Mouse (Mus musculus): ENCODE measurements around the gene Polg2. TPM values are rescaled to one million over a fixed set of nuclear protein-coding genes. Genes with fewer than 3 reads are reported as not detected.

The Polg2 gene
- total and polyA plus RNA-seq, 3 experiments = 12.1 to 12.5 (median 12.3) TPM

GRCm38 (mm10) chr11:106787131-106788025 lies 8.0 kb upstream of the Polg2 start:
- Histone ChIP-seq H3K36me3 (replicated peaks in 1 of 2; ENCODE audit: control insufficient read depth in 1 of 2, insufficient read depth in 1 of 2, low read length in 1 of 2) (peaks cover 44 to 61% of the 10 kb centered on the region in 2 experiments), H3K9ac (ENCODE audit: insufficient read depth, low read depth) (peak overlapping the region; percentile 100), H3K27ac (ENCODE audit: insufficient read depth, low read depth) (peak overlapping the region; percentile 87), H3K4me2 (ENCODE audit: insufficient read depth, low read depth, poor library complexity, severe bottlenecking) (peak overlapping the region; percentile 40), H3K4me1 (ENCODE audit: control insufficient read depth in 1 of 2, insufficient read depth in 2 of 2) (peaks cover 0 to 61% of the 10 kb centered on the region in 2 experiments; a peak in 2 of 4 replicates), H3K27me3 (replicated peaks) (no peaks in the 10 kb centered on the region), H3K79me2 (replicated peaks; ENCODE audit: control insufficient read depth, extremely low read depth, insufficient read depth, poor library complexity, severe bottlenecking) (peaks cover 65% of the 10 kb centered on the region), H3K4me3 (replicated peaks in 1 of 3; ENCODE audit: low read depth in 2 of 3, low read length in 2 of 3, poor library complexity in 1 of 3) (peak overlapping the region; percentile 80 to 97 (median 80)), H3K9me3 (replicated peaks; ENCODE audit: low read length) (no peaks in the 10 kb centered on the region)
- in situ Hi-C loops (cut with MboI; ENCODE audit: low pct_ligation_motif_present, low pct_unique_long_range_greater_than_20kb, low sequenced_read_pairs) (no loop called here), dilution Hi-C loops (cut with MboI; ENCODE audit: extremely low pct_ligation_motif_present, extremely low pct_unique_long_range_greater_than_20kb, low sequenced_read_pairs) (no loop called here)
- TF ChIP-seq ZMIZ1 (IDR thresholded peaks at IDR 0.05; ENCODE audit: low read depth, low read length) = 0 out of 2 replicates have a peak, but pooled peaks have one; percentile 6
- no peak; the same call in 1 of the 2 replicates for TF ChIP-seq MEF2A (IDR thresholded peaks at IDR 0.05; ENCODE audit: borderline replicate concordance, low read depth, low read length)
- no peak for TF ChIP-seq USF1 (IDR thresholded peaks at IDR 0.05; ENCODE audit: low read depth, low read length)
- TF ChIP-seq USF2 (conservative IDR thresholded peaks at IDR 0.05; ENCODE audit: low read depth, low read length) = no peak
- TF ChIP-seq JUND (conservative IDR thresholded peaks at IDR 0.05; ENCODE audit: low read depth, low read length) = no peak
- no peak for TF ChIP-seq BHLHE40 (IDR thresholded peaks at IDR 0.05; ENCODE audit: low read depth, low read length)
- TF ChIP-seq HCFC1 (IDR thresholded peaks at IDR 0.05; ENCODE audit: low read depth, low read length) = peak; percentile 66; the same call in 1 of the 2 replicates
- TF ChIP-seq EP300 (IDR thresholded peaks at IDR 0.05; ENCODE audit: low read length) = no peak
- no peak for TF ChIP-seq ETS1 (conservative IDR thresholded peaks at IDR 0.05; ENCODE audit: low read depth, low read length)
- TF ChIP-seq SMC3 (IDR thresholded peaks at IDR 0.05; ENCODE audit: low read depth, low read length) = no peak
- peak; percentile 66; the same call in 1 of the 2 replicates for TF ChIP-seq POLR2AphosphoS2 (IDR thresholded peaks at IDR 0.05; ENCODE audit: low read depth, low read length)
- TF ChIP-seq SIN3A (IDR thresholded peaks at IDR 0.05; ENCODE audit: low read length) = no peak; the same call in 1 of the 2 replicates
- peak; percentile 64; the same call in 1 of the 2 replicates for TF ChIP-seq MYC (IDR thresholded peaks at IDR 0.05; ENCODE audit: low read depth, low read length)
- no peak; the same call in 1 of the 2 replicates for TF ChIP-seq CHD1 (IDR thresholded peaks at IDR 0.05; ENCODE audit: low read depth, low read length)
- TF ChIP-seq PAX5 (IDR thresholded peaks at IDR 0.05; ENCODE audit: low read length) = no peak
- no peak for TF ChIP-seq ZKSCAN1 (IDR thresholded peaks at IDR 0.05; ENCODE audit: borderline replicate concordance, low read depth, low read length)
- TF ChIP-seq ELF1 (IDR thresholded peaks at IDR 0.05; ENCODE audit: low read depth, low read length) = peak; percentile 82
- TF ChIP-seq TCF12 (IDR thresholded peaks at IDR 0.05; ENCODE audit: low read depth, low read length) = peak; percentile 87
- TF ChIP-seq ZC3H11A (IDR thresholded peaks at IDR 0.05; ENCODE audit: low read depth, low read length) = no peak
- no peak for TF ChIP-seq MAFK (IDR thresholded peaks at IDR 0.05; ENCODE audit: insufficient replicate concordance, low read length)
- peak; percentile 81 for TF ChIP-seq TBP (conservative IDR thresholded peaks at IDR 0.05; ENCODE audit: low read depth, low read length)
- no peak; the same call in 1 of the 2 replicates for TF ChIP-seq MAX (IDR thresholded peaks at IDR 0.05; ENCODE audit: low read length)
- no peak for TF ChIP-seq RAD21 (IDR thresholded peaks at IDR 0.05; ENCODE audit: low read depth, low read length)
- no peak for TF ChIP-seq ZNF384 (IDR thresholded peaks at IDR 0.05; ENCODE audit: low read depth, low read length)
- TF ChIP-seq POLR2A (IDR thresholded peaks at IDR 0.05; ENCODE audit: low read depth, low read length) = peak; percentile 61
- no peak for TF ChIP-seq GABPA (IDR thresholded peaks at IDR 0.05; ENCODE audit: insufficient replicate concordance, low read depth, low read length)
- TF ChIP-seq JUN (IDR thresholded peaks at IDR 0.05; ENCODE audit: insufficient read depth, low read depth, low read length) = no peak
- peak; percentile 41 for TF ChIP-seq MXI1 (IDR thresholded peaks at IDR 0.05; ENCODE audit: low read depth, low read length)
- no peak for TF ChIP-seq CHD2 (IDR thresholded peaks at IDR 0.05; ENCODE audit: low read length)
- no peak for TF ChIP-seq MAZ (IDR thresholded peaks at IDR 0.05; ENCODE audit: low read depth, low read length)
- peak; percentile 76 for TF ChIP-seq NRF1 (IDR thresholded peaks at IDR 0.05; ENCODE audit: low read depth, low read length)
- no peak; the same call in 1 of the 2 replicates for TF ChIP-seq IRF4 (IDR thresholded peaks at IDR 0.05; ENCODE audit: low read depth, low read length)
- DNase-seq (ENCODE audit: extremely low read depth) = peak; percentile 92
